Mouse (Mus musculus): ENCODE results near the gene Stk32c.

DNA sequence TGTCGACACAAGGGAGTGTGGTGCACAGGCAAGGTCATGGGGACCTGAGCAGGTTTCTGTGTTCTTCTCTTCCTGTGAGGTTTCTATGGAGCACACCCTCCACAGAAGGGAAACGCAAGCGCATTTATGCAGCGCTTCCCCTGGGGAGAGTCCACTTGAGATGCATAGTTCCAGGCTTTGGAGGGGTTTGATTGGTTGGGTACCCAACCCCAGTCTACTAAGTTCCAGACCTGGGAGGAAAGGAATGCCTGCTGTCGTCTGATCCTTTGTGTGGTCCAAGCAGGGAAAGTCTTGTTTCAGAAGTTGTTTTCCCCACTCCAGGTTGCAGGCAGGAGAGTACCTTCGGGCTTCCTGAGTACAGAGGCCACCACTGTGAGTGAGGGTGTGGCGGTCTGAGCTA is 134.0 kb downstream of the Stk32c start:
- no peak for TF ChIP-seq CTCF (IDR thresholded peaks at IDR 0.05; ENCODE audit: low read depth)
- TF ChIP-seq EP300 (IDR thresholded peaks at IDR 0.05; ENCODE audit: low read depth) = no peak
